Mouse (Mus musculus) limb, embryonic 15.5 days (tissue): ENCODE measurements around the gene N4bp1. TPM values are rescaled to one million over a fixed set of nuclear protein-coding genes. Genes with fewer than 3 reads are reported as not detected.

ENCODE experiments used
- ATAC-seq: fragments of 200-750 bp; cut with Nextera tagmentation; 2 replicates; pipeline ENCODE4 v1.8.0; 2017; ENCODE audit warnings: low read depth, moderate TSS enrichment; ENCODE audit not compliant: insufficient number of reproducible peaks, low FRiP score, low TSS enrichment
- H3K27ac ChIP-seq: fragments of 300-500 bp; sonication (generic); 2 replicates; pipeline ENCODE4 v1.5.1; 2015; ENCODE audit warnings: moderate library complexity, mild to moderate bottlenecking, inconsistent platforms
- H3K27me3 ChIP-seq: fragments of 300-500 bp; sonication (generic); 2 replicates; pipeline ENCODE4 v1.6.1; 2015; ENCODE audit warnings: inconsistent platforms
- H3K36me3 ChIP-seq: fragments of 300-500 bp; sonication (generic); 2 replicates; pipeline ENCODE4 v1.6.1; 2015; ENCODE audit warnings: inconsistent platforms
- H3K4me1 ChIP-seq: fragments of 300-500 bp; sonication (generic); 2 replicates; pipeline ENCODE4 v1.6.1; 2015; ENCODE audit warnings: inconsistent platforms
- H3K4me2 ChIP-seq: fragments of 300-500 bp; sonication (generic); 2 replicates; pipeline ENCODE4 v1.6.1; 2015; ENCODE audit warnings: mild to moderate bottlenecking, inconsistent platforms
- H3K4me3 ChIP-seq: fragments of 300-500 bp; sonication (generic); 2 replicates; pipeline ENCODE4 v1.5.1; 2015; ENCODE audit warnings: mild to moderate bottlenecking, inconsistent platforms
- H3K9ac ChIP-seq: fragments of 300-500 bp; sonication (generic); 2 replicates; pipeline ENCODE4 v1.6.1; 2015; ENCODE audit warnings: inconsistent platforms
- H3K9me3 ChIP-seq: fragments of 300-500 bp; sonication (generic); 2 replicates; pipeline ENCODE4 v1.6.1; 2016; ENCODE audit warnings: inconsistent platforms
- WGBS: fragments of 180-500 bp; shearing (Covaris S2); methylation state at CpG from one replicate; pipeline ENCODE4 v1.1.7; 2015; 5-methylcytosine and 5-hydroxymethylcytosine counted together
- polyA plus RNA-seq: library from polyadenylated mRNA; unstranded; fragments of >200 nt; fragmentation: Nextera tagmentation; extraction: Ambion mirVana; gene quantifications from 2 replicates; pipeline ENCODE4 v1.2.1, GENCODE M21; 2015

N4bp1 gene
- polyA plus RNA-seq, 1 experiment from 2014 or later, result 9.5 TPM

GRCm38 (mm10) chr8:86801988-86802387 lies 83.1 kb downstream of the N4bp1 start:
- Histone ChIP-seq H3K4me3 (no peak overlapping the region), H3K4me2 (no peak overlapping the region), H3K4me1 (no peaks in the 10 kb centered on the region), H3K36me3 (no peaks in the 10 kb centered on the region), H3K9me3 (no peaks in the 10 kb centered on the region), H3K27me3 (no peaks in the 10 kb centered on the region), H3K9ac (no peak overlapping the region), H3K27ac (no peak overlapping the region)
- no peak for ATAC-seq
- 55% methylated on average over 6 of the region's 6 CpGs for WGBS

GRCm38 (mm10) chr8:86800966-86801365 lies 84.1 kb downstream of the N4bp1 start:
- Histone ChIP-seq H3K9me3 (no peaks in the 10 kb centered on the region), H3K9ac (no peak overlapping the region), H3K36me3 (no peaks in the 10 kb centered on the region), H3K27ac (no peak overlapping the region), H3K27me3 (no peaks in the 10 kb centered on the region), H3K4me3 (no peak overlapping the region), H3K4me2 (no peak overlapping the region), H3K4me1 (no peaks in the 10 kb centered on the region)
- no peak for ATAC-seq
- WGBS, result 33% methylated on average over 4 of the region's 4 CpGs

GRCm38 (mm10) chr8:86798141-86798540 lies 86.9 kb downstream of the N4bp1 start:
- Histone ChIP-seq H3K4me2 (no peak overlapping the region), H3K36me3 (no peaks in the 10 kb centered on the region), H3K27me3 (no peaks in the 10 kb centered on the region), H3K9ac (no peak overlapping the region), H3K4me1 (no peaks in the 10 kb centered on the region), H3K27ac (no peak overlapping the region), H3K4me3 (no peak overlapping the region), H3K9me3 (no peaks in the 10 kb centered on the region)
- ATAC-seq, result no peak
- WGBS, result 84% methylated on average over 6 of the region's 6 CpGs

- H3K4me3 ChIP-seq, result no peak overlapping the region
- no peaks in the 10 kb centered on the region for H3K27me3 ChIP-seq
- H3K36me3 ChIP-seq, result no peaks in the 10 kb centered on the region
- WGBS, result 75% methylated on average over 2 of the region's 2 CpGs
- H3K4me1 ChIP-seq, result no peaks in the 10 kb centered on the region
- no peak overlapping the region for H3K27ac ChIP-seq
- no peak overlapping the region for H3K4me2 ChIP-seq
- no peak overlapping the region for H3K9ac ChIP-seq
- H3K9me3 ChIP-seq, result no peaks in the 10 kb centered on the region
- ATAC-seq, result no peak
These were observed 87.4 kb downstream of the N4bp1 start for GRCm38 (mm10) chr8:86797705-86798104.

GRCm38 (mm10) chr8:86794716-86795115 lies 90.3 kb downstream of the N4bp1 start:
- no peaks in the 10 kb centered on the region for H3K36me3 ChIP-seq
- H3K9ac ChIP-seq, result no peak overlapping the region
- no peak for ATAC-seq
- WGBS, result 45% methylated on average over 6 of the region's 6 CpGs
- no peak overlapping the region for H3K4me2 ChIP-seq
- no peaks in the 10 kb centered on the region for H3K4me1 ChIP-seq
- no peaks in the 10 kb centered on the region for H3K9me3 ChIP-seq
- H3K4me3 ChIP-seq, result no peak overlapping the region
- H3K27ac ChIP-seq, result no peak overlapping the region
- H3K27me3 ChIP-seq, result no peaks in the 10 kb centered on the region

- ATAC-seq, result no peak
- WGBS, result 86% methylated on average over 6 of the region's 6 CpGs
These were observed 93.5 kb downstream of the N4bp1 start for GRCm38 (mm10) chr8:86791542-86791941.

DNA sequence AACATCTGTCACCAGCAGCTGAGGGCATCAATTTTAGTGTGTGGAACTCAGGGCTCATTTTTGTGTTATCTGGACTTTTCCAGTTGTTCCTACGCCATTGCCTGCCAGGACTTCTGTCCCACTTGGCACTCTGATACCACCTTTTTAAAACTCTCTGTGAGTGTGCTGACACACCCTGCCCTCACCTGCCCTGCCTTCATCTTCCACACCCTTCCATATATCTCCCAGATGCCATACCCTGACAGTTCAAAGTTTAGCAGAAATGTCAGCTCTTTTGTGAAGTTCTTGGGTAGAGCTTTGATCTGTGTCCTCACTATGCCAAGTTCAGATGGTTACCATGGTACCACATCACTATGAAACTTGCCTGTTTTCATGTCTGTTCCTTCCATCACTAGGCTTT lies 95.5 kb downstream of the N4bp1 start:
- Histone ChIP-seq H3K36me3 (no peaks in the 10 kb centered on the region), H3K4me1 (peaks cover 11% of the 10 kb centered on the region), H3K4me3 (no peak overlapping the region), H3K4me2 (no peak overlapping the region), H3K27ac (no peak overlapping the region), H3K9ac (no peak overlapping the region), H3K9me3 (no peaks in the 10 kb centered on the region), H3K27me3 (no peaks in the 10 kb centered on the region)
- 88% methylated on average over 1 of the region's 1 CpGs for WGBS
- ATAC-seq, result no peak

More at GRCm38 (mm10) chr8:86791542-86791941, 93.5 kb downstream of the N4bp1 start:
- Histone ChIP-seq H3K36me3 (no peaks in the 10 kb centered on the region), H3K9me3 (no peaks in the 10 kb centered on the region), H3K9ac (no peak overlapping the region), H3K27ac (no peak overlapping the region), H3K4me1 (peaks cover 11% of the 10 kb centered on the region), H3K4me2 (no peak overlapping the region), H3K27me3 (no peaks in the 10 kb centered on the region), H3K4me3 (no peak overlapping the region)

DNA sequence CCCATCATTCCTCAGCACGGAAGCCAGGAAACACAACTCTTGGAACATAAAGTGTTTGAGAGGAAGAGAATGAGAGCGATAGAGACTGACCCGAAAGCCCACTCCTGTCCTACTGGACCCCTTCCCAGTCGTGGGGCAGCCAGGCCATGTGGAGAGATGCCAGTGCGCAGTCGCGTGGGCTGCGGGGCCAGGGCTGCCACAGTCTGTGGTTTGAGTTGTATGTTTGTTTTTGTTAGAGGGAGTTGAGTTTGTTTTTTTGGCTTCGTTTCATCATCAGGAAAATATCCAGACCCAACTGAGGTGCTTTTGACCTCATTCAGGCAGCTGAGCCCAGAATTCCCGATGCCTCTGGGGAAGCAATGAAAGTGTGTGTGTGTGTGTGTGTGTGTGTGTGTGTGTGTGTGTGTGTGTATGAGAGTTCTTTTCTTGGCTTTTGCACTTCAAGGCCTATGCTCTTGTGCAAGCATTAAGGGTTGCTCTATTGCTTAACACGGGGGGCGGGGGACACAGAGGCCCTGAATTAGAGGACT lies 97.1 kb downstream of the N4bp1 start:
- Histone ChIP-seq H3K9ac (no peak overlapping the region), H3K4me2 (0 out of 2 replicates have a peak overlapping the region, but pooled peaks have one; percentile 20), H3K27ac (peak overlapping the region; percentile 71), H3K4me1 (peaks cover 11% of the 10 kb centered on the region), H3K36me3 (no peaks in the 10 kb centered on the region), H3K27me3 (no peaks in the 10 kb centered on the region), H3K9me3 (no peaks in the 10 kb centered on the region), H3K4me3 (no peak overlapping the region)
- ATAC-seq, result no peak
- 54% methylated on average over 12 of the region's 12 CpGs for WGBS

GRCm38 (mm10) chr8:86786498-86786897 lies 98.6 kb downstream of the N4bp1 start:
- Histone ChIP-seq H3K9me3 (no peaks in the 10 kb centered on the region), H3K9ac (no peak overlapping the region), H3K27ac (0 out of 2 replicates have a peak overlapping the region, but pooled peaks have one; percentile 18), H3K27me3 (no peaks in the 10 kb centered on the region), H3K4me1 (peaks cover 11% of the 10 kb centered on the region), H3K4me3 (no peak overlapping the region), H3K36me3 (no peaks in the 10 kb centered on the region), H3K4me2 (no peak overlapping the region)
- 53% methylated on average over 5 of the region's 5 CpGs for WGBS
- ATAC-seq, result no peak

- no peaks in the 10 kb centered on the region for H3K9me3 ChIP-seq
- H3K36me3 ChIP-seq, result no peaks in the 10 kb centered on the region
- H3K4me1 ChIP-seq, result no peaks in the 10 kb centered on the region
- no peak overlapping the region for H3K27ac ChIP-seq
- no peaks in the 10 kb centered on the region for H3K27me3 ChIP-seq
- 89% methylated on average over 8 of the region's 8 CpGs for WGBS
- H3K9ac ChIP-seq, result no peak overlapping the region
- ATAC-seq, result no peak
- H3K4me3 ChIP-seq, result no peak overlapping the region
- no peak overlapping the region for H3K4me2 ChIP-seq
These were observed 104.0 kb downstream of the N4bp1 start for GRCm38 (mm10) chr8:86781094-86781493.

- no peaks in the 10 kb centered on the region for H3K36me3 ChIP-seq
- 44% methylated on average over 8 of the region's 8 CpGs for WGBS
- no peak for ATAC-seq
- no peaks in the 10 kb centered on the region for H3K4me1 ChIP-seq
- H3K27me3 ChIP-seq, result no peaks in the 10 kb centered on the region
- no peak overlapping the region for H3K4me3 ChIP-seq
- H3K27ac ChIP-seq, result no peak overlapping the region
- no peaks in the 10 kb centered on the region for H3K9me3 ChIP-seq
- no peak overlapping the region for H3K9ac ChIP-seq
- no peak overlapping the region for H3K4me2 ChIP-seq
These were observed 105.9 kb downstream of the N4bp1 start for GRCm38 (mm10) chr8:86779207-86779606.

DNA sequence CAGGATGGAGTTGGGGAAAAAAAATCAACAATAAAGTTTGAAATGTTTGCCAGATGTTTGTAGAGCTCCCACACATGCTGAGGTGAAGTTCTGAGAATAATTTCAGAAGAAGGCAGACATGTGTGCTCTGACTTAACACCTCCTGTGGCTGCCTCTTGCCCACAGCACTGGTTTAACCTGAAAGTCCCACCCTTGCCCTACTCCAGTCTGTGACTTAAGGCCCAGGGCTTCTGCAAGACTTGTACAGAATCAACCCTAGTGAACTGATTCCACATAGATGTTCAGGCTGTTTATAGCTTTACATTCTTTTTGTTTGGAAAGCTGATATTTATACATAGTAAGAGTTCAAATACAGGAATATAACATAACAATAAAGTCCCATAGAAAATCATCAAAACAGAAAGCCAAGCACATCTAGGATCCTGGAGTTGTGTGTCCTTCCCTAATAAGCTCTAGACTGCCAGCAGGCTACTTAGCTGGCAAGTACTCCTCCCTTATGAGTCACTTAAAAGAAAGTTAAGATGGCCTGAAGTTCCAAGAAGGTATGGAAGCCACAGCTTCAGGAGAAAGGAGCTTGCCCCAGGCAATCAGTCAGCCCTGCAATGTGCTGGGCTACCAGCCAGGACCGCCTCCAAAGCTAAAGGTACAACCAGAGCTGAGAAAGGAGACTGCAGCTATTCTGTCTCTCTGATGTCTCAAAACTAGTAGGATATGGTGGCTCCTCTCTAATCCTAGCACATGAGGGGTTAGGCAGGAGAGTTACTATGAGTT lies 114.9 kb downstream of the N4bp1 start:
- Histone ChIP-seq H3K4me1 (no peaks in the 10 kb centered on the region), H3K36me3 (no peaks in the 10 kb centered on the region), H3K9ac (no peak overlapping the region), H3K4me3 (no peak overlapping the region), H3K27me3 (no peaks in the 10 kb centered on the region), H3K27ac (no peak overlapping the region), H3K4me2 (no peak overlapping the region), H3K9me3 (no peaks in the 10 kb centered on the region)
- 68% methylated on average over 1 of the region's 1 CpGs for WGBS
- no peak for ATAC-seq
